Mouse (Mus musculus) G1E (cell line): ENCODE data around the gene Cerk.
"Not testable (repeated sequence)": the region's sequence is repeated elsewhere in the genome, so short reads cannot be mapped to it uniquely, and the experiment has no call there.

Experiments used
- CTCF ChIP-seq: IDR thresholded peaks from 2 replicates; pipeline ENCODE4 v1.5.1; 2012; ENCODE audit warnings: low read depth, low read length, inconsistent platforms, mixed read lengths
- GATA1 ChIP-seq: IDR thresholded peaks from 2 replicates; pipeline ENCODE4 v1.6.1; 2012; ENCODE audit warnings: borderline replicate concordance, low read length, inconsistent platforms, mixed read lengths
- POLR2AphosphoS5 ChIP-seq: IDR thresholded peaks from 2 replicates; pipeline ENCODE4 v1.6.1; 2012; ENCODE audit warnings: low read depth, low read length, inconsistent platforms; ENCODE audit not compliant: insufficient replicate concordance
- TAL1 ChIP-seq: conservative IDR thresholded peaks from 2 replicates; pipeline ENCODE4 v1.6.1; 2012; ENCODE audit warnings: low read depth, low read length, inconsistent platforms, mixed read lengths

- not testable (repeated sequence) for TF ChIP-seq CTCF, GATA1, POLR2AphosphoS5, TAL1
Observed at GRCm38 (mm10) chr15:86216641-86217040, 30.7 kb upstream of the Cerk start.
